8 mouse cellular contexts compared by ENCODE assay signal in the genomic region with DNA sequence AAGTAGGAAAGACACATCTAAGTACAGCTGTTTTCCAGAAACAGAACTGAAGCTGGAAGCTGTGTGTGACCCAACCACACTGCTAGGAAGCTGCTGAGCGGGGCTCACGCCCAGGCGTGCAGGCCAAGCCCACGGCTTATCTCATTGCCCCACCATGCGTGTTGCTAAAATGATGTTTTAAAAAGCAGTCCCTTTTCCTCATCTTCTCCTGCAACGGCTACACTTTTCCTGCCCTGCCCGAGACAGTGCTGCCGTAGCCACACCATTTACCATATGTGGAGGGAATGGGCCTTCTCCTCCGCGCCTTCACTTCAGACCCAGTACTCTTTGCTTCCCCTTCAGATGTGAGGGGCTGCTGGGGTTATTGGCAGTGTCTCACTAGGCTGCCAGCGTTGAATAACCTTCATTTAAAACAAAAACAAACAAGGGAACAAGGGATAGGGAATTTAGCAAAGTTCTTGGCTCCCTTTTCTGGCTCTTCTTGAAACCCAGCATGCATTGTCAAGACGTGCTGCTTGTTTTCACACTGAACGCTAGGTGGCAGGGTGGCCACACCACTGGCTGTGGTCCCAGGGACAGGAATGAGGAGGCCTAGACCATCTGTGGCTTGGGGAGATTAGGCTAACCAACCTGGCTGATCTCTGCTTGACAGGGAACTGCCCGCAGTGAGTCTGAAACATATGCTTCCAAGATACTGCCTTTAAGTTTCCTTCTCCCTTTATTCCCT.
DNase-seq lines count a peak whose midpoint lies in the region; ATAC-seq lines count a peak whose summit lies in the region.

No protein-coding gene starts in this region.

- DNase-seq in adrenal gland, adult (ENCODE audit: inconsistent age in 2 of 2, low spot score in 1 of 2) = peak; percentile 91 to 96
- peak; percentile 98 for DNase-seq in embryo, embryonic 10.5 days (ENCODE audit: low spot score)
- DNase-seq in gastrocnemius, postnatal 14 days = peak; percentile 90
- peak; percentile 84 for DNase-seq in intestine, embryonic 14.5 days (ENCODE audit: low spot score)
- peak; percentile 80 to 85 for DNase-seq in left cerebral cortex, postnatal 14 days (ENCODE audit: low spot score in 2 of 2)
- DNase-seq in mesoderm, embryonic 11.5 days (ENCODE audit: low read depth, low spot score) = peak; percentile 90
- DNase-seq in right cerebral cortex, postnatal 36 days (ENCODE audit: low spot score in 2 of 2) = peak; percentile 32 to 61
- peak; percentile 84 for DNase-seq in yolk sac, embryonic 10.5 days (ENCODE audit: low spot score)

- H3K4me3 ChIP-seq in intestine, embryonic 14.5 days (ENCODE audit: low read depth, low read length) = no peak overlapping the region

- 0 out of 2 replicates have a peak overlapping the region, but pooled peaks have one; percentile 0 for H3K9ac ChIP-seq in intestine, embryonic 14.5 days (ENCODE audit: low read length)

- H3K27ac ChIP-seq in intestine, embryonic 14.5 days (ENCODE audit: low read depth) = peak overlapping the region; percentile 74

- WGBS in intestine, embryonic 14.5 days = 51% methylated on average over 14 of the region's 14 CpGs

- no peak overlapping the region for H3K4me2 ChIP-seq in intestine, embryonic 14.5 days (ENCODE audit: low read length)

- intact Hi-C loops in gastrocnemius, postnatal 14 days (cut with DNase I; ENCODE audit: low total_unique reads) = loop anchor here (5.0 kb wide), 1 partner anchor 500 kb away; the partner anchor contains the start of gene Zfp36l1
- intact Hi-C loops in left cerebral cortex, postnatal 14 days (cut with DNase I) = loop anchor here (1.0 to 10.0 kb wide), 4 partner anchors 312 to 520 kb away; no protein-coding TSS in a partner anchor

- no peaks in the 10 kb centered on the region for H3K27me3 ChIP-seq in intestine, embryonic 14.5 days (replicated peaks; ENCODE audit: control insufficient read depth, insufficient read depth, low read length)

- peaks cover 37% of the 10 kb centered on the region for H3K4me1 ChIP-seq in intestine, embryonic 14.5 days (replicated peaks; ENCODE audit: control insufficient read depth, insufficient read depth, low read length)

- peak; percentile 92 for ATAC-seq in intestine, embryonic 14.5 days (replicated peaks; ENCODE audit: low FRiP score, low TSS enrichment, low read depth)

- H3K9me3 ChIP-seq in intestine, embryonic 14.5 days (ENCODE audit: control insufficient read depth, low read length) = no peaks in the 10 kb centered on the region

- no peaks in the 10 kb centered on the region for H3K36me3 ChIP-seq in intestine, embryonic 14.5 days (ENCODE audit: control insufficient read depth, insufficient read depth, low read length)

Comparison
In these comparisons a context has a peak if more than half of its experiments do, and no peak if none do; other contexts are left out.
1. DNase-seq: peak in every context shown above with its lines; median percentile 98 in embryo, embryonic 10.5 days; 94 in adrenal gland, adult; 90 in gastrocnemius, postnatal 14 days; 90 in mesoderm, embryonic 11.5 days; 84 in intestine, embryonic 14.5 days; 84 in yolk sac, embryonic 10.5 days; 82 in left cerebral cortex, postnatal 14 days; 46 in right cerebral cortex, postnatal 36 days.